Mouse (Mus musculus) C2C12 (cell line): Measurements from ENCODE around the gene Dpep2nb. TPM values are rescaled to one million over a fixed set of nuclear protein-coding genes. Genes with fewer than 3 reads are reported as not detected.

Experiments
- H3K27me3 ChIP-seq: one replicate; pipeline ENCODE4 v1.6.1; 2011; ENCODE audit not compliant: control insufficient read depth, insufficient read depth, insufficient read length
- H3K36me3 ChIP-seq: one replicate; pipeline ENCODE4 v1.6.1; 2011; ENCODE audit not compliant: control insufficient read depth, insufficient read depth
- H3K4me3 ChIP-seq: one replicate; pipeline ENCODE4 v1.5.1; 2011; ENCODE audit warnings: mild to moderate bottlenecking, control low read depth; ENCODE audit not compliant: poor library complexity, insufficient read depth, severe bottlenecking
- H3K79me2 ChIP-seq: one replicate; pipeline ENCODE4 v1.6.1; 2011; ENCODE audit not compliant: control insufficient read depth, insufficient read depth
- H3K79me3 ChIP-seq: one replicate; pipeline ENCODE4 v1.6.1; 2011; ENCODE audit warnings: low read depth, control low read depth
- H3ac ChIP-seq: one replicate; pipeline ENCODE3; 2011; ENCODE audit warnings: low read depth; ENCODE audit not compliant: control insufficient read depth, insufficient read length
- CEBPB ChIP-seq: IDR thresholded peaks from one replicate; pipeline ENCODE4 v1.6.1; 2011; ENCODE audit warnings: low read depth, mild to moderate bottlenecking, control low read depth, moderate library complexity
- CTCF ChIP-seq: IDR thresholded peaks from one replicate; pipeline ENCODE4 v1.5.1; 2011; ENCODE audit not compliant: control insufficient read depth, insufficient read depth, insufficient read length
- FOSL1 ChIP-seq: IDR thresholded peaks from one replicate; pipeline ENCODE4 v1.8.0; 2011; ENCODE audit warnings: mild to moderate bottlenecking, low read length; ENCODE audit not compliant: poor library complexity, insufficient read depth, severe bottlenecking
- MAX ChIP-seq: IDR thresholded peaks from one replicate; pipeline ENCODE4 v1.6.1; 2011; ENCODE audit warnings: mild to moderate bottlenecking, control low read depth
- MYOD1 ChIP-seq: IDR thresholded peaks from one replicate; pipeline ENCODE4 v1.6.1; 2011; ENCODE audit warnings: low read depth; ENCODE audit not compliant: control insufficient read depth, insufficient read length
- MYOG ChIP-seq: IDR thresholded peaks from one replicate; pipeline ENCODE4 v1.6.1; 2011; ENCODE audit not compliant: control insufficient read depth, insufficient read length; ENCODE audit errors: extremely low read depth
- USF1 ChIP-seq: IDR thresholded peaks from one replicate; pipeline ENCODE4 v1.6.1; 2011; ENCODE audit warnings: low read depth, mild to moderate bottlenecking, control low read depth, moderate library complexity
- long read RNA-seq, 2 experiments: library from polyadenylated mRNA; unstranded; transcript quantifications; one replicate each; pipeline ENCODE4 v2.0.0; 2019 to 2020
- polyA plus RNA-seq: library from polyadenylated mRNA; unstranded; fragments of >200 nt; fragmentation: generic; extraction: Trizol; gene quantifications from one replicate; pipeline ENCODE4 v1.2.1, GENCODE M21; 2012; ENCODE audit warnings: missing spikeins

Gene Dpep2nb
- 0.05 TPM for polyA plus RNA-seq
- long read RNA-seq, experiment 1 = 0 reads
- long read RNA-seq, experiment 2 = 0 reads

- no peaks in the 10 kb centered on the region for H3K27me3 ChIP-seq
- peaks cover 22% of the 10 kb centered on the region for H3K79me2 ChIP-seq
- H3ac ChIP-seq = no peak within 1 kb of the TSS
- TF ChIP-seq MYOD1 (no peak), FOSL1 (no peak), CEBPB (no peak), CTCF (no peak), USF1 (no peak), MAX (no peak)
- H3K79me3 ChIP-seq = peaks cover 9% of the 10 kb centered on the region
- no peak within 1 kb of the TSS for H3K4me3 ChIP-seq
- H3K36me3 ChIP-seq = no peaks in the 10 kb centered on the region
Observed at GRCm38 (mm10) chr8:106005875-106006274, at the start of gene Dpep2nb. TSS of gene Dpep2nb (minus strand) at chr8:106005975.

- peaks cover 27% of the 10 kb centered on the region for H3K36me3 ChIP-seq
- peaks cover 5% of the 10 kb centered on the region for H3K79me2 ChIP-seq
- no peaks in the 10 kb centered on the region for H3K27me3 ChIP-seq
- no peak overlapping the region for H3ac ChIP-seq
- H3K4me3 ChIP-seq = no peak overlapping the region
- H3K79me3 ChIP-seq = peaks cover 2% of the 10 kb centered on the region
- TF ChIP-seq CTCF (no peak), FOSL1 (no peak), MYOD1 (no peak), USF1 (no peak), MAX (no peak), MYOG (no peak), CEBPB (no peak)
Observed at GRCm38 (mm10) chr8:106055038-106055437, 49.3 kb upstream of the Dpep2nb start.

GRCm38 (mm10) chr8:106054190-106054811, 48.5 kb upstream of the Dpep2nb start:
- no peak for TF ChIP-seq MYOG
- no peak for TF ChIP-seq CEBPB
- TF ChIP-seq MYOD1 = no peak
- TF ChIP-seq FOSL1 = no peak
- no peak for TF ChIP-seq MAX
- TF ChIP-seq USF1 = no peak
- no peak for TF ChIP-seq CTCF
- Histone ChIP-seq H3K27me3 (no peaks in the 10 kb centered on the region), H3K36me3 (peaks cover 27% of the 10 kb centered on the region), H3K4me3 (no peak overlapping the region), H3K79me2 (no peaks in the 10 kb centered on the region), H3K79me3 (no peaks in the 10 kb centered on the region), H3ac (no peak overlapping the region)

GRCm38 (mm10) chr8:106052510-106053089, 46.8 kb upstream of the Dpep2nb start:
- peaks cover 27% of the 10 kb centered on the region for H3K36me3 ChIP-seq
- no peak overlapping the region for H3K4me3 ChIP-seq
- no peak overlapping the region for H3ac ChIP-seq
- no peaks in the 10 kb centered on the region for H3K79me3 ChIP-seq
- H3K79me2 ChIP-seq = no peaks in the 10 kb centered on the region
- no peaks in the 10 kb centered on the region for H3K27me3 ChIP-seq
- TF ChIP-seq FOSL1 = no peak
- no peak for TF ChIP-seq MYOD1
- TF ChIP-seq MYOG = no peak
- TF ChIP-seq CEBPB = no peak
- TF ChIP-seq MAX = no peak
- TF ChIP-seq CTCF = no peak
- TF ChIP-seq USF1 = no peak

GRCm38 (mm10) chr8:106051068-106051467, 45.3 kb upstream of the Dpep2nb start:
- Histone ChIP-seq H3K27me3 (no peaks in the 10 kb centered on the region), H3K36me3 (peaks cover 27% of the 10 kb centered on the region), H3K79me2 (no peaks in the 10 kb centered on the region), H3K4me3 (no peak overlapping the region), H3ac (no peak overlapping the region), H3K79me3 (no peaks in the 10 kb centered on the region)
- TF ChIP-seq MYOD1 (no peak), USF1 (no peak), CTCF (no peak)

GRCm38 (mm10) chr8:106049840-106050239, 44.1 kb upstream of the Dpep2nb start:
- no peaks in the 10 kb centered on the region for H3K79me2 ChIP-seq
- H3K79me3 ChIP-seq = no peaks in the 10 kb centered on the region
- TF ChIP-seq MYOD1 (no peak), CEBPB (no peak), MAX (no peak), FOSL1 (no peak), USF1 (no peak), CTCF (no peak), MYOG (no peak)
- no peak overlapping the region for H3ac ChIP-seq
- H3K4me3 ChIP-seq = no peak overlapping the region
- H3K36me3 ChIP-seq = peaks cover 27% of the 10 kb centered on the region
- H3K27me3 ChIP-seq = no peaks in the 10 kb centered on the region
